Mouse (Mus musculus) left cerebral cortex, adult 2 months (tissue): ENCODE data around the gene Ankrd54. TPM values are rescaled to one million over a fixed set of nuclear protein-coding genes. Genes with fewer than 3 reads are reported as not detected.
A peak's percentile ranks its signal among the peaks of the same experiment; 100 is the strongest.
"Not testable (repeated sequence)": the region's sequence is repeated elsewhere in the genome, so short reads cannot be mapped to it uniquely, and the experiment has no call there.

ENCODE experiments used
- DNase-seq, 2 experiments: peaks; one replicate each; pipeline ENCODE4 v3.0.0; 2021 to 2022; ENCODE audit warnings: low spot score in 2 of 2, mixed read lengths in 1 of 2; ENCODE audit errors: extremely low spot score in 1 of 2
- H3K27ac ChIP-seq: fragments of 200-600 bp; 2 replicates; pipeline ENCODE4 v1.8.1; 2022
- H3K4me3 ChIP-seq: fragments of 200-600 bp; 2 replicates; pipeline ENCODE4 v1.8.1; 2022
- CTCF ChIP-seq: fragments of 200-600 bp; IDR thresholded peaks from 2 replicates; pipeline ENCODE4 v1.8.1; 2022; ENCODE audit warnings: antibody characterized with exemption, mild to moderate bottlenecking, moderate library complexity
- intact Hi-C: fragments of 180-260 bp; cut with DNase I; formaldehyde crosslinking; loops from one replicate; pipeline ENCODE4 v1.15.1; 2025
- total RNA-seq, 2 experiments: library from RNA; stranded (reverse); gene quantifications; 2 replicates each; pipeline ENCODE4 v1.2.3; 2021

Gene Ankrd54
- total RNA-seq, 2 experiments from 2014 or later = 19.7 to 19.8 TPM

- TF ChIP-seq CTCF = peak; percentile 92
- DNase-seq = peak; percentile 68 to 79
- Histone ChIP-seq H3K4me3 (no peak overlapping the region), H3K27ac (no peak overlapping the region)
- intact Hi-C loops = loop anchor here (2.0 kb wide), 1 partner anchor 33 kb away; no protein-coding TSS in a partner anchor
Observed at GRCm38 (mm10) chr15:79037913-79038328, 24.8 kb downstream of the Ankrd54 start.

GRCm38 (mm10) chr15:79031908-79032307, 30.8 kb downstream of the Ankrd54 start:
- DNase-seq, intact Hi-C loops, H3K27ac ChIP-seq: not testable (repeated sequence)

GRCm38 (mm10) chr15:79030551-79031435, 31.9 kb downstream of the Ankrd54 start:
- H3K4me3 ChIP-seq = peak overlapping the region; percentile 66
- peak; percentile 76 to 86 for DNase-seq
- intact Hi-C loops = no loop called here
- H3K27ac ChIP-seq = peak overlapping the region; percentile 26; the same call in 1 of the 2 replicates
- TF ChIP-seq CTCF = no peak; the same call in 1 of the 2 replicates

More at GRCm38 (mm10) chr15:79031908-79032307, 30.8 kb downstream of the Ankrd54 start:
- not testable (repeated sequence) for H3K4me3 ChIP-seq

- Histone ChIP-seq H3K27ac (no peak overlapping the region; the same call in 1 of the 2 replicates), H3K4me3 (peak overlapping the region; percentile 66)
- intact Hi-C loops = no loop called here
- no peak for DNase-seq
- no peak for TF ChIP-seq CTCF
Observed at GRCm38 (mm10) chr15:79029519-79030241, 33.0 kb downstream of the Ankrd54 start.

GRCm38 (mm10) chr15:79028823-79029484, 33.7 kb downstream of the Ankrd54 start:
- Histone ChIP-seq H3K4me3 (peak overlapping the region; percentile 66), H3K27ac (peak overlapping the region; percentile 99)
- no peak for TF ChIP-seq CTCF
- no peak for DNase-seq
- intact Hi-C loops = no loop called here

- TF ChIP-seq CTCF = no peak
- peak; percentile 94 to 97 for DNase-seq
- intact Hi-C loops = no loop called here
- Histone ChIP-seq H3K27ac (peak within 1 kb of the TSS; percentile 99), H3K4me3 (peak within 1 kb of the TSS; percentile 66)
Observed at GRCm38 (mm10) chr15:79028237-79028738, 34.4 kb downstream of the Ankrd54 start, which contains the start of gene H1f0. Gene H1f0, plus strand, starts transcription at chr15:79028450.

GRCm38 (mm10) chr15:79027291-79028205, 35.1 kb downstream of the Ankrd54 start:
- H3K27ac ChIP-seq = peak overlapping the region; percentile 99
- intact Hi-C loops = loop anchor here (2.0 kb wide), 1 partner anchor 39 kb away; no protein-coding TSS in a partner anchor
- TF ChIP-seq CTCF = no peak
- no peak for DNase-seq
- H3K4me3 ChIP-seq = peak overlapping the region; percentile 66

- no peak for DNase-seq
- Histone ChIP-seq H3K4me3 (no peak overlapping the region), H3K27ac (no peak overlapping the region)
- intact Hi-C loops = loop anchor here (2.0 kb wide), 1 partner anchor 38 kb away; no protein-coding TSS in a partner anchor
- no peak for TF ChIP-seq CTCF
Observed at GRCm38 (mm10) chr15:79026511-79027290, 36.0 kb downstream of the Ankrd54 start.

- H3K4me3 ChIP-seq = peak overlapping the region; percentile 44
- no peak for DNase-seq
- intact Hi-C loops = loop anchor here (2.0 kb wide), 1 partner anchor 37 kb away; no protein-coding TSS in a partner anchor
- TF ChIP-seq CTCF = no peak
- H3K27ac ChIP-seq = peak overlapping the region; percentile 54
Observed at GRCm38 (mm10) chr15:79025687-79026308, 36.9 kb downstream of the Ankrd54 start.
